Mouse (Mus musculus) limb, embryonic 12.5 days (tissue): Measurements from ENCODE around the gene Tet2. TPM values are rescaled to one million over a fixed set of nuclear protein-coding genes. Genes with fewer than 3 reads are reported as not detected.

ENCODE experiments used
- ATAC-seq: fragments of 200-750 bp; cut with Nextera tagmentation; 2 replicates; pipeline ENCODE4 v1.8.0; 2017; ENCODE audit warnings: low read depth, moderate TSS enrichment; ENCODE audit not compliant: insufficient number of reproducible peaks, insufficient read depth, low FRiP score, low TSS enrichment
- H3K27ac ChIP-seq: fragments of 300-500 bp; sonication (generic); 2 replicates; pipeline ENCODE4 v1.5.1; 2016; ENCODE audit warnings: mild to moderate bottlenecking, moderate library complexity
- H3K27me3 ChIP-seq: fragments of 300-500 bp; sonication (generic); 2 replicates; pipeline ENCODE4 v1.6.1; 2016; ENCODE audit warnings: mild to moderate bottlenecking, moderate library complexity
- H3K36me3 ChIP-seq: fragments of 300-500 bp; sonication (generic); 2 replicates; pipeline ENCODE4 v1.6.1; 2016; ENCODE audit warnings: mild to moderate bottlenecking, moderate library complexity
- H3K4me1 ChIP-seq: fragments of 300-500 bp; sonication (generic); replicated peaks from 2 replicates; pipeline ENCODE4 v1.6.1; 2016
- H3K4me2 ChIP-seq: fragments of 300-500 bp; sonication (generic); 2 replicates; pipeline ENCODE4 v1.6.1; 2016; ENCODE audit warnings: mild to moderate bottlenecking, moderate library complexity
- H3K4me3 ChIP-seq: fragments of 300-500 bp; sonication (generic); replicated peaks from 2 replicates; pipeline ENCODE4 v1.5.1; 2016; ENCODE audit warnings: mild to moderate bottlenecking
- H3K9ac ChIP-seq: fragments of 300-500 bp; sonication (generic); replicated peaks from 2 replicates; pipeline ENCODE4 v1.6.1; 2016; ENCODE audit warnings: mild to moderate bottlenecking, moderate library complexity
- H3K9me3 ChIP-seq: fragments of 300-500 bp; sonication (generic); 2 replicates; pipeline ENCODE4 v1.6.1; 2016; ENCODE audit warnings: mild to moderate bottlenecking, moderate library complexity
- WGBS: fragments of 180-500 bp; shearing (Covaris S2); methylation state at CpG from one replicate; pipeline ENCODE4 v1.1.7; 2016; 5-methylcytosine and 5-hydroxymethylcytosine counted together
- polyA plus RNA-seq: library from polyadenylated mRNA; unstranded; fragments of >200 nt; fragmentation: Nextera tagmentation; extraction: Ambion mirVana; gene quantifications from 2 replicates; pipeline ENCODE4 v1.2.1, GENCODE M21; 2016

Tet2 gene
- polyA plus RNA-seq, 1 experiment from 2014 or later = 17.2 TPM

GRCm38 (mm10) chr3:133571961-133572360 lies 27.0 kb upstream of the Tet2 start:
- H3K36me3 ChIP-seq = no peaks in the 10 kb centered on the region
- H3K9ac ChIP-seq = no peak overlapping the region
- no peak overlapping the region for H3K4me3 ChIP-seq
- no peaks in the 10 kb centered on the region for H3K27me3 ChIP-seq
- no peak overlapping the region for H3K27ac ChIP-seq
- H3K9me3 ChIP-seq = no peaks in the 10 kb centered on the region
- H3K4me2 ChIP-seq = no peak overlapping the region
- 80% methylated on average over 5 of the region's 5 CpGs for WGBS
- H3K4me1 ChIP-seq = no peaks in the 10 kb centered on the region
- ATAC-seq = no peak

DNA sequence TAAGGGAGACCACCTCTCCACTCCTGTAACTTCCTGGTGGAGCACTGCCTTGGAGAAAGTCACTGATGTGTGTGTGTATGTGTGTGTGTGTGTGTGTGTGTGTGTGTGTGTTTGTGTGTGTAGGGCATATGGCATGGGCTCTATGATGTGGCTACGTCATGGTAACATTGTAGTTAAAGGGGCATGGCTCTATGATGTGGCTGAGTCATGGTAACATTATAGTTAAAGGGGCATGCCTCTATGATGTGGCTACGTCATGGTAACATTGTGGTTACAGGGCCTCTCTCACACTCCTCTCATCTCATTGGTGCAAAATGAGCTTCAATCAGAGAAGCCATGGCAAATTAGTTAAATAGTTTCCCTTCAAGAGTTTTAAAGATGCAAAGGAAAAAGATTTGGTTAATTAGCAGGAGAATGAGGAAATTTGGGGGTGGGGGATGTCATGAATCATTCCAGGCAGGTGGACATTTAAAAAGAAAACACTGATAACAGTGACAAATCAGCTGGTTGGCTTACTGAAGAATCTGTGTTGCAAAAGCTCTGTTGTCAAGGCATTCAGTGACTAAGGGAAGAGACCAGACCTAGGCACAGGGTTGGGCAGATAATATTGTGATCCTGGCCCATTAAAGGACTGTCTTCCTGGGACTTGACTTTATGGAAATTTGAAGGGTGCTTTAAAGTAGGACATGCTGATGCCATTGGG lies 18.7 kb upstream of the Tet2 start:
- WGBS = 74% methylated on average over 2 of the region's 2 CpGs
- Histone ChIP-seq H3K4me2 (no peak overlapping the region), H3K4me3 (no peak overlapping the region), H3K27ac (no peak overlapping the region), H3K9me3 (no peaks in the 10 kb centered on the region), H3K27me3 (no peaks in the 10 kb centered on the region), H3K9ac (no peak overlapping the region), H3K36me3 (no peaks in the 10 kb centered on the region), H3K4me1 (no peaks in the 10 kb centered on the region)
- ATAC-seq = no peak

- no peak for ATAC-seq
- Histone ChIP-seq H3K27ac (no peak overlapping the region), H3K4me1 (no peaks in the 10 kb centered on the region), H3K4me2 (no peak overlapping the region), H3K36me3 (no peaks in the 10 kb centered on the region), H3K9me3 (no peaks in the 10 kb centered on the region), H3K27me3 (no peaks in the 10 kb centered on the region; the same call in 1 of the 2 replicates), H3K4me3 (no peak overlapping the region), H3K9ac (no peak overlapping the region)
- 83% methylated on average over 6 of the region's 6 CpGs for WGBS
Measured at GRCm38 (mm10) chr3:133559413-133560114, 14.6 kb upstream of the Tet2 start.

DNA sequence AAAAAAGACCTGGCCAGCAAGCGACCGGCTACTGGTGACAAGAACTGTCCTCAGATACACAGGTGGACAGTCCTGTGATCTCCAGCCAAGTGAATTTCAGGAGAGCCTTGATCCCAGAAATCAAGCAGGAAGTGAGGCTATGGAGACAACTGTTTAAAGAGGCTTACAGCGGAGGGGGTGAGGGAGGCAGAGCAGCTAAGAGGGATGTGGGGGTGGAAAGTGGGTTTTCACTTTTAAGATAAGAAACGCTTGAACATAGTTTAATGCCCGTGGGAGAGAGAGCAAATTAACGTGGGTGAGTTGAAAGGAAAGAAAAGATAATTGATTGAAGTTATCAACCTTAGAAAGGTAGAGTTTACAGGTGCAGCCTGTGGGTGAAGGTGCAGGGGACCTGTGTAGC lies 12.7 kb upstream of the Tet2 start:
- Histone ChIP-seq H3K27me3 (no peaks in the 10 kb centered on the region; the same call in 1 of the 2 replicates), H3K4me2 (no peak overlapping the region), H3K9me3 (no peaks in the 10 kb centered on the region), H3K36me3 (no peaks in the 10 kb centered on the region), H3K27ac (no peak overlapping the region), H3K4me1 (no peaks in the 10 kb centered on the region), H3K4me3 (no peak overlapping the region), H3K9ac (no peak overlapping the region)
- WGBS = 75% methylated on average over 6 of the region's 6 CpGs
- no peak for ATAC-seq

- Histone ChIP-seq H3K27ac (no peak overlapping the region), H3K9me3 (no peaks in the 10 kb centered on the region), H3K4me1 (no peaks in the 10 kb centered on the region), H3K9ac (no peak overlapping the region), H3K4me3 (no peak overlapping the region), H3K4me2 (no peak overlapping the region), H3K27me3 (no peaks in the 10 kb centered on the region; the same call in 1 of the 2 replicates), H3K36me3 (no peaks in the 10 kb centered on the region)
- 75% methylated on average over 7 of the region's 7 CpGs for WGBS
- no peak for ATAC-seq
Measured at GRCm38 (mm10) chr3:133557154-133557553, 12.2 kb upstream of the Tet2 start.

DNA sequence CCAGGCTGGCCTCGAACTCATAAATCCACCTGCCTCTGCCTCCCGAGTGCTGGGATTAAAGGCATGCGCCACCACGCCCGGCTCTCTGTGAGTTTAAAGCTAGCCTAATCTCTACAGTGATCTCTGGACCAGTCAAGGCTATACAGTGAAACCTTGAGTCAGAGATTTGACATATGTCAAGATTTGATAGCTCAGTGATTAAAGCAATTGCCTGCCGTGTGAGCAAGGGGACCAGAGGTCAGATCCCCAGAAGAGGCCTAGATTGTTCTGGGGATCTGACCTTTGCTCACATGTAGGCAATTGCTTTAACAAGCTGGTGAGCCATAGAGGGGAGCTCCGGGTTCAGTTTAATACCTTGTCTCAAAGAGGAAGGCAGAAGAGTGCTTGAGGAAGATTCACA lies 10.4 kb upstream of the Tet2 start:
- 84% methylated on average over 7 of the region's 7 CpGs for WGBS
- no peak for ATAC-seq
- Histone ChIP-seq H3K36me3 (no peaks in the 10 kb centered on the region), H3K4me2 (no peak overlapping the region), H3K4me3 (no peak overlapping the region), H3K9ac (no peak overlapping the region), H3K9me3 (no peaks in the 10 kb centered on the region), H3K27me3 (no peaks in the 10 kb centered on the region; the same call in 1 of the 2 replicates), H3K27ac (no peak overlapping the region), H3K4me1 (no peaks in the 10 kb centered on the region)

- H3K4me3 ChIP-seq = no peak overlapping the region
- H3K9ac ChIP-seq = no peak overlapping the region
- WGBS = 86% methylated on average over 6 of the region's 6 CpGs
- no peaks in the 10 kb centered on the region for H3K4me1 ChIP-seq
- H3K27ac ChIP-seq = no peak overlapping the region
- H3K4me2 ChIP-seq = no peak overlapping the region
- ATAC-seq = no peak
- H3K9me3 ChIP-seq = no peaks in the 10 kb centered on the region
- H3K36me3 ChIP-seq = no peaks in the 10 kb centered on the region
- H3K27me3 ChIP-seq = no peaks in the 10 kb centered on the region; the same call in 1 of the 2 replicates
Measured at GRCm38 (mm10) chr3:133554552-133555067, 9.7 kb upstream of the Tet2 start.

GRCm38 (mm10) chr3:133554092-133554491 lies 9.2 kb upstream of the Tet2 start:
- no peaks in the 10 kb centered on the region; the same call in 1 of the 2 replicates for H3K27me3 ChIP-seq
- H3K4me3 ChIP-seq = no peak overlapping the region
- 95% methylated on average over 4 of the region's 4 CpGs for WGBS
- H3K4me1 ChIP-seq = no peaks in the 10 kb centered on the region
- no peak overlapping the region for H3K27ac ChIP-seq
- H3K36me3 ChIP-seq = no peaks in the 10 kb centered on the region
- ATAC-seq = no peak
- no peaks in the 10 kb centered on the region for H3K9me3 ChIP-seq
- H3K9ac ChIP-seq = no peak overlapping the region
- H3K4me2 ChIP-seq = no peak overlapping the region

DNA sequence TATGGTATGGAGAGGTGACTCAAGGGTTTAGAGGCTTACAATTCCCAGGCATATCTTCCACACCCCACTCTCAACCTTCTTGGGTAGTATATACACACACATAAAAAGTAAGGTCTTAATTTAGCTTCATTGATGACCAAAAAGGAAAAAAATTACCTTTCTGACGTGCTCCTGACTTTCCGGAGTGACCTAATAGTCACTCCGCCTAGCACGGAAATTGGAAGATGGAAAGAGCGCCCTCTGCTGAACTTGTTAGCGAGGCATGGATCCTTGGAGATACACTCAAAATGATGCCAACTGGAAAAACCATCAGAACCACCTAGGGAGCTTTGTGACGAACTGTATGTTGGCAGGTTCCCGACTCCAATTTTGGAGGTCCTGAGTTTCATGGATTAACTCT lies 7.0 kb upstream of the Tet2 start:
- Histone ChIP-seq H3K9me3 (no peaks in the 10 kb centered on the region), H3K4me1 (no peaks in the 10 kb centered on the region), H3K27ac (no peak overlapping the region), H3K4me3 (no peak overlapping the region), H3K36me3 (no peaks in the 10 kb centered on the region), H3K27me3 (no peaks in the 10 kb centered on the region; the same call in 1 of the 2 replicates), H3K9ac (no peak overlapping the region), H3K4me2 (no peak overlapping the region)
- 55% methylated on average over 8 of the region's 8 CpGs for WGBS
- no peak for ATAC-seq

DNA sequence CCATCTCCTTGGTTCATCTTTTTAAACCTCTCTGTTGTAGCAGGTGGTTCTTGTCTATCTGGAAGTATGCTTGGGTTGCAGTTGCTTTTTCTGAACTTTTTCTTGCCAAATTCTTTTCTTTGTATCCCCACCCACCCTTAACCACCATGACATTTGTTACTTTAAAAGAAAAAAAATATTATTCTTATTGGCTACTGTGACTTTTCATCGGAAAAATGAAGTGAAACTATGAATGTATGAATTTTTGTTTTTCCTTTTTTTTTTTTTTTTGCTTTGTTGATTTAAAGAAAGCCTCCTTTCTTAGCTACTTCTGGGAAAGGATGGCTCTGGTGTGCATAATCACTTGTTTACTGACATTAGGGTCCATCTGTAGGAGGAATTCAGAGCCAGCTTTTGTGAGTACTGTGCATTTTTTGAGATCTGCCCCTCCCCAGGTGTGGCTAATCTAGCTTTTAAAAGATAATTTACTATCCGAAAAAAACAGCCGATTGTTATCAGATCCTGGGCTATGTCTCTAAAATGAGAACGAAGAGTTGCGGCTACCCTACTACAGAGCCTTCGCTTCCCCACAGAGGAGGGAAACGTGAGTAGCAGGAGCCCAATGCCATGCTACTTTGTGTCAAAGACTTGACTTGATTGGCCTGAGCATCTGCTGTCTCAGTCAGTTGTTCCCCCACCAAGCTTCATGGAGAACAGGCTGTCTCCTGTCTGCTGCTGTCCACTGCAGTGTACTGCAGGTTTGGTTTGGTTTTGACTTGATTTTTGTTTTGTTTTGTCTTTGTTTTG lies 4.6 kb upstream of the Tet2 start:
- Histone ChIP-seq H3K4me1 (no peaks in the 10 kb centered on the region), H3K27ac (no peak overlapping the region), H3K9me3 (no peaks in the 10 kb centered on the region), H3K4me3 (no peak overlapping the region), H3K27me3 (no peaks in the 10 kb centered on the region), H3K36me3 (no peaks in the 10 kb centered on the region), H3K9ac (no peak overlapping the region), H3K4me2 (no peak overlapping the region)
- no peak for ATAC-seq
- 61% methylated on average over 7 of the region's 7 CpGs for WGBS

DNA sequence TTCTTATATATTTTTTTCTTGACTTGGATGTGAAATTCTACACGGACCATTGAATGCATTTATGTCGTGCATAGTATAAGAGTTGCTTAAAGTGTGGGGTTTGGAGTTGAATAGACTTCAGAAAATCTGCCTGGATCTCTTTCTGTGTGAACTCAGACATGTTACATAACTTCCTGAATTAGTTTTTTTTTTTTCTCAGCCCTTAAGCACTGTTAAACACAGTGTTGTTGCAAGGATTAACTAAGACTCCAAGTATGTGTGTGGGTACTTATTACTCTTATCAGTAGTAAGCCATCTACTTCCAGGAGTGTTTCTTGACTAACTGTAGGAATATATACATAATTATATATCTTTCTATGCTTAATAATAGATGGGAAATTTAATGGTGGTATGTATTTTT lies 3.7 kb upstream of the Tet2 start:
- Histone ChIP-seq H3K36me3 (no peaks in the 10 kb centered on the region), H3K9me3 (no peaks in the 10 kb centered on the region), H3K4me1 (no peaks in the 10 kb centered on the region), H3K4me2 (no peak overlapping the region), H3K27ac (no peak overlapping the region), H3K27me3 (no peaks in the 10 kb centered on the region), H3K4me3 (no peak overlapping the region), H3K9ac (no peak overlapping the region)
- ATAC-seq = no peak
- WGBS = 80% methylated on average over 2 of the region's 2 CpGs
